Mouse (Mus musculus) testis, postnatal 10 days (tissue): ENCODE results near the gene Olfr235.
"Not testable (repeated sequence)": the region's sequence is repeated elsewhere in the genome, so short reads cannot be mapped to it uniquely, and the experiment has no call there.

ENCODE experiments used
- DNase-seq: peaks from one replicate; pipeline ENCODE4 v3.0.0; 2021; ENCODE audit warnings: low spot score

The Olfr235 gene

DNA sequence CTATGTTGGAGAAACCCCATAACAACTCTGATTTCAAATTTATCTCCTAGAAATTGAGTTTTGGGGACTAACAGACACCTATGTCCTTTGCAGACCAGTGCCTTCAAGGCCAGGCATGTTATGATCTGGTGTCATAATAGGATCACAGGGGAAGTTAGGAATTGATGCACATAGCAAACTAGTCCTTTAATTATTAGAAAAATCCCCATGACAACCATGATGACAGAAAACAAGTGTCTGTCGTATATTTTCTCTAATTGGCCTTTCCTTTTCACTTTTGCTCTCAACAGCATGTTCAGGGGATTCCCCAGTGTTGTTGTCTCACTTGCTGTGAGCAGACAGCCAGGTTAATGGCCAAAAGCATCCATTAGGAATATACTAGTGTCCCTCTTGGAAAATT lies at the start of gene Olfr235:
Olfr235 (plus strand) TSS at position 301 of the 400 bp plus-strand sequence.
- no peak for DNase-seq

DNA sequence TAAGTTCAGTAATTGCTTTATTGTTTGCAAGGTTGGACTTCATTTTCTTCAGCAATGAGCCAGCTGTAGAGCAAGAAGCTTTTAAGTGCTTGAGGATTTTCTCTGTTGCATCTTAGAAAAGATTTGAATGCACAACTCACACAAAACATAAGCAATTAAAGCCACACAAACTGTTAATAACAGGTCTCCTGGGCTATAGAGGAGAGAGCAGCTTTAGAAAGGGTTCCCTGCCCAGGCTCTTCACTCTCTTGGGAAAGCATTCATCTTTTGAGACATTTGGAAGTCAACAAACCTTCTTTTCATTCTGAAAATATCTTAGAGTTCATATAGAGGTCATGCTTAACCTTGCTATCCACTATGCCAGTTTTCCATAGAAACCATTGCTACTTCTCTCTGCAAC lies 28.3 kb upstream of the Olfr235 start, which contains the start of gene Olfr1432:
Olfr1432 (minus strand) TSS at position 101 of the 400 bp plus-strand sequence.
- DNase-seq, result not testable (repeated sequence)

DNA sequence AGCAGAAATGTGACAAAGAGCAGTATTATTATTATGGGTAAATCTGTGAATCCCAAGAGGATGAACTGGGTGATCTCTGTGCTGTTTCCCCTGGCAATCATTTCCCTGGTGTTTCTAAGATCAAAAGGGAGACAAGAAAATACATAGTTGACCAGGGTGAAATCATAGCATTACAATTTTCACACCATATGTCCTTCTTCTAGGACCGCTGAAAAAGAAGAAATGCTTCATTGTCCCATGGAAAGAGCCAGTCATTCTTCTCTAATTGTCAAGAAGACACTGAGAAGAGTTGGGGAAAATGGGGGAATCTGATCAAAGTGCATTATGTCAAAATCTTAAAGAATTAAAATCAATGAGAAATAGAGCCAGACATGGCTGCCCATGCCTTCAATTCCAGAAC lies 19.3 kb upstream of the Olfr235 start, which contains the start of gene Olfr262:
Olfr262 (minus strand) TSS at position 101 of the 400 bp plus-strand sequence.
- no peak for DNase-seq

DNA sequence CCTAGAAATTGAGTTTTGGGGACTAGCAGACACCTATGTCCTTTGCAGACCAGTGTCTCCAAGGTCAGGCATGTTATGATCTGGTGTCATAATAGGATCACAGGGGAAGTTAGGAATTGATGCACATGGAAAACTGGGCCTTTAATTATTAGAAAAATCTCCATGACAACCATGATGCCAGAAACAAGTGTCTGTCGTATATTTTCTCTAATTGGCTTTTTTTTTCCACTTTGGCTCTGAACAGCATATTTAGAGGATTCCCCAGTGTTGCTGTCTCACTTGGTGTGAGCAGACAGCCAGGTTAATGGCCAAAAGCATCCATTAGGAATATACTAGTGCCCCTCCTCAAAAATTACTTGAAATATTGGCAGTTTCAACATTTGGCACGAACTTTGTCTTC lies 18.7 kb downstream of the Olfr235 start, which contains the start of gene Olfr1434:
Olfr1434 (plus strand) TSS at position 301 of the 400 bp plus-strand sequence.
- DNase-seq, result no peak

DNA sequence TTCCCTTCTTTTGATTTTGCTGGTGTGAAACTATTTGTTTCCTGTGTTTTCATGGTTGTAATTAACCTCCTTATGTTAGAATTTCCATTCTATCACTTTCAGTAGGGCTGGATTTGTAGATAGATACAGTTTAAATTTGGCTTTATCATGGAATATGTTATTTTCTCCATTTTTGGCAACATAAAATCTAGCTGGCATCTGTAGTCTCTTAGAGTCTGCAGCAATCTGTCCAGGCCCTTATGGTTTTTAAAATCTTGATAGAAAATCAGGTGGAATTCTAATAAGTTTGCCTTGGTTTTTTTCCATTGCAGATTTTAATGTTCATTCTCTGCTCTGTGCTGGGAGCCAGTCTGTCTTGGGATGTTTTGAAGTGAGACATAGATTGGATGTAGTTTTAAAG lies 32.1 kb downstream of the Olfr235 start:
- no peak for DNase-seq

DNA sequence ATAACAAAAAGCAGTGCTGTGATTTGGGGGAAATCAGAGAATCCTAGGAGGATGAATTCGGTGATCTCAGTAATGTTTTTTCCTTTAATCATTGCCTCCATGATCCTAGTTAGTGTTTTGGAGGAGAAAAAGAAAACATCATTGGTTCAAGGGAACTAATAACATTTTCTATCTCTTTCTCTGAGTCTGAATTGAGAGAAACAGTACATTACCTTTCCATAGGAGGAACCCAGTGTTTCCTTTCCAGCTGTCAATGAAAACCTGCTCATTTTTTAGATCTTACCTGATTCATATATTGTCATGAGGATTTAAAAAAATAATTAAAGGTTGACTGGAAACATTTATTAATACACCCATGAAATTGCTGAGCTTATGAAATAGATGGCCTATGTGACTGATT lies 38.2 kb downstream of the Olfr235 start, which contains the start of gene Olfr1436:
Olfr1436 (minus strand) TSS at position 101 of the 400 bp plus-strand sequence.
- DNase-seq, result not testable (repeated sequence)
